Mouse (Mus musculus) heart, postnatal 14 days (tissue): ENCODE results near the gene Ndufb7. TPM values are rescaled to one million over a fixed set of nuclear protein-coding genes. Genes with fewer than 3 reads are reported as not detected.
"Not testable (repeated sequence)": the region's sequence is repeated elsewhere in the genome, so short reads cannot be mapped to it uniquely, and the experiment has no call there.

Experiments used
- DNase-seq, 2 experiments: peaks; one replicate each; pipeline ENCODE4 v3.0.0; 2021 to 2022
- intact Hi-C: fragments of 180-260 bp; cut with DNase I; formaldehyde crosslinking; loops from one replicate; pipeline ENCODE4 v1.15.1; 2025
- long read RNA-seq, 2 experiments: library from polyadenylated mRNA; stranded (forward); transcript quantifications; one replicate each; pipeline ENCODE4 v2.0.0; 2021
- total RNA-seq, 2 experiments: library from RNA; stranded (reverse); gene quantifications; 2 replicates each; pipeline ENCODE4 v1.2.3; 2021

The Ndufb7 gene
- total RNA-seq = 100 to 1,000 TPM; 675 to 683 TPM
- long read RNA-seq, experiment 1, full-length matches to known transcripts = 825 of 827 reads
- long read RNA-seq, experiment 1, partial matches to known transcripts = 1 of 827 reads
- long read RNA-seq, experiment 1, other reads (novel, unspliced or antisense) = 1 of 827 reads
- long read RNA-seq, experiment 2, full-length matches to known transcripts = 923 of 929 reads
- long read RNA-seq, experiment 2, partial matches to known transcripts = 4 of 929 reads
- long read RNA-seq, experiment 2, other reads (novel, unspliced or antisense) = 2 of 929 reads

GRCm38 (mm10) chr8:83566469-83567395 is at the start of gene Ndufb7:
Gene Ndufb7, plus strand, starts transcription at chr8:83566671.
- peak; percentile 96 to 98 for DNase-seq
- intact Hi-C loops = loop anchor here (5.0 kb wide), 1 partner anchor 41 kb away; the partner anchor contains the start of genes Dnajb1 and Tecr

DNA sequence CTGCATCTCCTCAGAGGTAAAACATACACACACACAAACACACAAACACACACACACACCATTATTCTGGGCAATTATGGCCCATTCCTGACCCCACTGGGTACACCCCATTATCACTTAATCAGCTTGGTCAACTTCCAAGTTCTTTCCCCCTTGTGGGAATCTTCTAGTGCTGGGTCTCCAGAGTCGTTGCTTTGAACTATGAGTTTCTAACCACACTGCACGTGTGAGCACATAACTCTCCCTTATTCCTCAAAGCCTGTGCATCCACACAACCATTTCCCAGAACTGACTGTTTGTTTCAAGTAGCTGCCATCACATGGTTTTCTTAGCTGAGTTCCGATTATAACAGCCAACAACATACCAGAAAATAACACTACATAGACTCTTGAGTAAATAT is 46.0 kb upstream of the Ndufb7 start:
- DNase-seq = no peak
- intact Hi-C loops = no loop called here

- intact Hi-C loops, DNase-seq: not testable (repeated sequence)
Observed at GRCm38 (mm10) chr8:83520907-83521306, 45.6 kb upstream of the Ndufb7 start.

DNA sequence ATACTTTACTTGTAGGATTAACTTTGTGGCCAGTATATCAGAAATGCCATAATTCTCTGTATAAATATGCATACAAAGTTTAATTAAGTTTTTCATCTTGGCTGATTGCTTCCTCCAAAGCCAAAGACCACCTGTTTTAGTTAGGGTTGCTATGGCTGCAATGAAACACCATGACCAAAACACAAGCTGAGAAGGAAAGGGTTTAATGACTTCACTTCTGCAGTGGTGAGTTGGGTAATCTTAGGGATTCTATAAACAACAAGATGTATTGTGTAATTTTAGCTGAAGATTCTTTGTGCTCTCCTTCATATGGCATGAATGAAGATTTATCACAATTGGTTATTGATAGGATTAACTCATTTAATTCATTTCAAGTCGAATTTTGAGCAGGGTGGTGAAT is 45.2 kb upstream of the Ndufb7 start:
- DNase-seq = no peak
- intact Hi-C loops = no loop called here

DNA sequence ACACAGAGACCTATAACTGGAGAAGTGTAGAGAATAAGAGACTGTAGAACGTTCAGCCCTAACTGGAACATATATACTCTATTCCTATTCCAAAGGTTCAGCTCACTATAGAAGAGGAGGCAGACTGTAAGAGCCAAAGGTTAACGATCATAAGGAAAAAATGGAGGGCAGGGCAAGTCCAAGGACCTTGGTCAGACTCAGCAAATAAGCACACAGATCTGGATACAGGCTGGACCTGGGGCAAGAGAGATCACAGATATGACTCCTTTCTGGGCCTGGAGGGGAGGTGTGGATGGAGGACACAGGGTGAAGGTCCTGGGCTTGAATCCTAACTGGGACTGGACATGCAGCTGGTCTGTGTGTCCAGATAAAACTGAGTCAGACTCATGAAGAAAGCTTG is 31.7 kb upstream of the Ndufb7 start:
- no peak for DNase-seq
- intact Hi-C loops = no loop called here

- no peak for DNase-seq
- intact Hi-C loops = no loop called here
Observed at GRCm38 (mm10) chr8:83535736-83536135, 30.7 kb upstream of the Ndufb7 start, which contains the start of gene Olfr370. Gene Olfr370, plus strand, starts transcription at chr8:83535780.

DNA sequence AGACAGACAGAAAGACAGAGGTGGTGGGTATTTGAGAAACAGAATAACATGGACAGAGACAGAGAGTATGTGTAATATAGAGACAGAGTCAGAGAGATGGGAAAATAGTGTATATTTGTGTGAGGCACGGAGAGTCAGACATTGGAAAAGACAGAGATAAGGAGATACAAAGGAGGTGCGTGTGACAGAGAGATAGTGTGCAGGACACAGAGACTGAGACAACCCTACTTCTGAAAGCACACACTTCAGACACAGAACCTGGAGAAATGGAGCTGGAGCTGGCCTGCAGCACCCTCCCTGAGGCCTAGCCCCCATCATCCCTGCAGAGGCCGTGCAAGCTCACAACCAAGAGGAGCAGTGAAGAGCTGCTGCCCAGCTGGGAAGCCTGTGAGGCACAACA is 3.8 kb upstream of the Ndufb7 start:
- intact Hi-C loops = no loop called here
- no peak for DNase-seq

GRCm38 (mm10) chr8:83563246-83563645 is 3.2 kb upstream of the Ndufb7 start:
- DNase-seq = no peak
- intact Hi-C loops = no loop called here

DNA sequence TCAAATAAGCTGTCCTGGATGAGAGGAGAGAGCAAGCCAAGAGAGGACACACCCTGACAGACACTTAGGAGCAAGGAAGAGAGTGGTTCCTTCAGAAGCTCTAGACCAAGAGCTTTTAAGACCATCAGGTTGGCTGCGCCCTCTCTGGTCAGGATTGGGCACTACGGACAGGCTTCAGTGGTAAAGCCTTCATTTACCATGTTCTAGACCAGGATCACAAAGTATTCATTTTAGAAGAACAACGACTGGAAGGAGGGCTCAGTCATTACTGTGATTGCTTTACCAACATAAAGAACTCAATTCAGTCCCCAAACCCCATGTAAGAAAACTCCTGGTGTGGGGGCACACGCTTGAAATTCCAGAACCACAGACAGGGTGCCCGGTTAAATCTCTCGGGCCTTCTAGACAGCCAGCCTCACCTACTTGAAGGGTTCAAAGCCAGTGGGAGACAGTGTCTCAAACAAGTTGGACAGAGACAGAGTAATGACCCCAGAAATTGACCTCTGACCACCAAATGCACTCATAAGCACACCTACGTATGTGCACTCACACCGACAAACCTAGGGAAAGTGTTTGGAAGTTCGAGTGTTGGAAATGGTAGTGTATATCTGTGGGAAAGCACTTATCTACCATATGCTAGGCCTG is 618 bp upstream of the Ndufb7 start:
- no peak for DNase-seq
- intact Hi-C loops = loop anchor here (5.0 kb wide), 1 partner anchor 41 kb away; the partner anchor contains the start of genes Dnajb1 and Tecr

DNA sequence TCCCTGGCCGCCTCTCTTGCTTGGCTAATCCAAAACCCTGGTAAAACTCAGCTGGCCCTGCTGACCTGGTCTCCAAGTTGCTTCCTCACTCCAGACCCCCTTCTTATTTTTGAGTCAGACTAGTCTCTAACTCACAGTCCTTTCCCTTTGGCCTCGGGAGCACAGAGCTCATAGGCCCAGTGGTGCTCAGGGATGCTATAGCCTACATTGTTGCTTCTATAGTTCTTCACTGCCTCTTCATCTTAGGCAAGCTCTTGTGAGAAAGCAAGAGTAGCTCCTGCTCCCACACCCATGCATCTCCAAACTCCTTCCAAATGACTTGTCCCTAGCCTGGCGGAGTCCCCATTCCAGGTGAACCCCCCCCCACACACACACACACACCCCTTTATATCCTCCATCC is 1.2 kb downstream of the Ndufb7 start:
- intact Hi-C loops = loop anchor here (5.0 kb wide), 1 partner anchor 40 kb away; the partner anchor contains the start of genes Dnajb1 and Tecr
- DNase-seq = no peak

DNA sequence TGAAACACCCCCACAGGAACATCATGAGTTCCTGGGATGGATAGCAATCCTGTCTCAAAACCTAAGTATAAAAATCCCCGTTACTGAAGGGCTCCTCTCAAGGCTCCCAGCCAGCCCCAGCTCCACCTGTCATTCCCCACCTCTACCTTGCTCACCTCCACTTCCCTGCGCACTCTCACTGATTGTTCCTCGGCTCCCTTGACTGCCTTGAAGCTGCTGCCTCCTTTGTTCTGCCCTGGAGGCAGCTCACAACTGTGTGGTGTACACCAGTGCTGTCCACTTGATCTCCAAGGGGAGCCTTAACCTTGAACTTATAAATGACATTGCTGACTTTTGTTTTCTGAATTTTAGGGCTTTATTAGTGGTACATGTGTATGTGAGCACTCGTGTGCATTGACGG is 1.7 kb downstream of the Ndufb7 start:
- intact Hi-C loops = loop anchor here (5.0 kb wide), 1 partner anchor 39 kb away; the partner anchor contains the start of genes Dnajb1 and Tecr
- DNase-seq = no peak

- intact Hi-C loops = loop anchor here (5.0 kb wide), 1 partner anchor 39 kb away; the partner anchor contains the start of genes Dnajb1 and Tecr
- no peak for DNase-seq
Observed at GRCm38 (mm10) chr8:83568755-83569154, 2.3 kb downstream of the Ndufb7 start.

- intact Hi-C loops = loop anchor here (5.0 kb wide), 1 partner anchor 38 kb away; the partner anchor contains the start of genes Dnajb1 and Tecr
- DNase-seq = no peak
Observed at GRCm38 (mm10) chr8:83569165-83569564, 2.7 kb downstream of the Ndufb7 start.

DNA sequence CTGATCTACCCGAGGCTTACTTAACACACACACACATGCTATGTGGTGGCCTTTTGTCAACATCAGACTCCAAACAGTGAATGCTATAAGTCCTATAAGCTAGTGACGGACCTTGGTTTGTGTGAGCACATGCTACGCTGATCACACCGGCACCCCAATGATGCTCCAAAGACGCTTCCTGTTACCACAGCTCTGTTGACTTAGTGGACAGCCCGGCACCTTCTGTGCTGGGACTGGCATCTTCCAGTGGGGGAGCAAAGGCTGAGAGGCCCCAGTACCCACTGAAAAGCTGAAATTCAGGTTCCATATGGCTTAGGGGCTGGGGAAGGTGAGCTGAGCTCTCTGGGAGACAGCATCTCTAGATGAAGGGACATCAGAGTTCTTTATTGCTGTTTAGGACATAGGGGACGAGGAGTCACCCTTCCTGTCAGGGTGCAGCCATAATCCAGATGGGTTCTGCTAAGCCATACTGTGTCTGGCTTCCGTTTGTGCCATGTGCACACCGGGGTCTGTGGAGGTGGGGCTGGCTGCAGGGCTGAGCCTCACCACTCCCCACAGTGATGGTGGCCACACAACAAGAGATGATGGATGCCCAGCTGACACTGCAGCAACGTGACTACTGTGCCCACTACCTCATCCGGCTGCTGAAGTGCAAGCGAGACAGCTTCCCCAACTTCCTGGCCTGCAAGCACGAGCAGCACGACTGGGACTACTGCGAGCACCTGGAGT is 4.0 kb downstream of the Ndufb7 start:
- DNase-seq = no peak
- intact Hi-C loops = loop anchor here (5.0 kb wide), 1 partner anchor 52 kb away; no protein-coding TSS in a partner anchor

GRCm38 (mm10) chr8:83571001-83571340 is 4.5 kb downstream of the Ndufb7 start:
- not testable (repeated sequence) for DNase-seq
- intact Hi-C loops = loop anchor here (5.0 kb wide), 1 partner anchor 51 kb away; no protein-coding TSS in a partner anchor

DNA sequence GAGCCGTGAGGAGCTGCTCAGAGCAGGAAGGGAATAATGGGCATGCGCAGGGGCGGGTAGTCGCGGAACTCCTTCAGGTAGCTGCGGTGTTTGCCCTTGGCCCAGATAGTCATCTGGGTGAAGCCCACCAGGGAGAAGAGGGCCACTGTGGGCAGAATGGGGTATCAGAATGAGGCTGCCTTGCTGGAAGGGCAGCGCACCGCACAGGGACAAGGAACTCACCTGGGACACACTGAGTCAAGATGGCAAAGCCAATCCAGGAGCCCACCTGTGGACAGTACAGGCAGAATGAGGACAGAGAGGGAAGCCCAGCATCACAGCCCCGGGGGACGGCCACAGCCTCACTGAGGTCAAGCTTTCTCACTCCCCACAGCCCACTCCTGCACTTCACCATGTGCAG is 5.3 kb downstream of the Ndufb7 start:
- no peak for DNase-seq
- intact Hi-C loops = loop anchor here (5.0 kb wide), 1 partner anchor 51 kb away; no protein-coding TSS in a partner anchor

DNA sequence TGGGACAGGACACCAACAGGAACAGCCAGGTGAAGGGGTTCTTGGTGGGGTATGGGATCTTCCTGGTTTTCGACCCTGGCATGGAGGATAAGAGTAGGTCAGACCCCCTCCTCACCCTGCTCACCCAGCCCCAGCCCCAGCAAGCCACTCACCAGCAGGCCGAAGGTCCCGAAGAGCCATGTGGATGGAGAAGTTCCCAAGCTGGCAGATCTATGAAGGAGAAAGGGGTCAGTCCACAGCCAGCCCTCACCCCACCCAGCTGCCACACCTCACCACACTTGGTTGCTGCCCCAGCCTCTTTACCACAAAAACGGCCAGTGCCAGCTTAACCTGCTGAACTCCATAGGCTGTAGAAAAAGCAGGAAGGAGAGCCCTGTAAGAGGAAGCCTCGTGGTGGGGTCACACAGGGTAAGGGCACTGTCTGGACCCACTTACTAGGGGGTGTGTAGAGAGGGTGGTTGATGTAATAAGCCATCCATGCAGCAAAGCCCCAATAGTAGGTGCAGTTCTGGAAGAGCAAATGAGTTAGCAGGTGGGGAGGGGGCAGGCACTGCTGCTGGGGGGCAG is 5.9 kb downstream of the Ndufb7 start:
- no peak for DNase-seq
- intact Hi-C loops = loop anchor here (5.0 kb wide), 1 partner anchor 50 kb away; no protein-coding TSS in a partner anchor

DNA sequence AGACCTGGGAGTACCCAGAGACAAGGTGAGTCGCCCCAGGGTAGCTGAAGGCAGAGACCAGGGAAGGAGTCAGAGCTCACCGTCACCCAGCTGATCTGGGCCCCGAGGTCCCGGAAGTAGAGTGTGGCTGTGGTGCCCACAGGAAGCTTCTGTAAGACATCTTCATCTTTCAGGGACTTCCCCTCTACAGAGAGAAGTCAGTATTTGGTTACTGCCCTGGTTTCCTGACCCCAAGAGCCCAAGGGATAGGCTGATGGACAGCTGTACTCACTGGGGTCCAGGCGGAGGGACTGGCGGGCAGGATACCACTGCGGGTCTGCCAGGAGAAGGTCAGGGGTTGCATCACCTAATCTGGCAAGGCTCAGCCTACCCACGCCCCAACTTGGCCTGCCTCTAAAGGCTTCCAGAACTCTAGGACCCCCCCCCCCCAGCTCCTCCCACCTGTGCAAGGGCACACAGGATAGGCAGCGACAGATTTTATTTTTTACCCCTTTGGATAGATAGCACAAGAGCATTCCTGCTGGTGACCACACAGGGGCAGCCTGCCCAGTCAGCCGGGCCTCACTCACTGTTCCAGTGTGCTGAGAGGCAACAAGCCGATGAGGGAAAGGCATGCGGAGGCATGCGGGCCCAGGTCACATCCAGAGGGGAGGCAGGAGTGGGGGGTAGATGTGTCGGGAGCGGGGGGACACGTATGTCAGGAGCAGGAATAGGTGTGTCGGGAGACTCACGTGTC is 6.8 kb downstream of the Ndufb7 start:
- peak in 1 of 2 experiments; percentile 72 for DNase-seq
- intact Hi-C loops = loop anchor here (5.0 kb wide), 1 partner anchor 49 kb away; no protein-coding TSS in a partner anchor
